ENCODE assay signal across 40 mouse cellular contexts in genomic region chr6:87079457-87079856, GRCm38 (mm10). TPM values are rescaled to one million over a fixed set of nuclear protein-coding genes. Genes with fewer than 3 reads are reported as not detected.
"Had no signal": no experiment of that assay in that cellular context is flagged by ENCODE, and none has a peak within 500 bp of the region (broad histone marks: within the 10 kb centered on the region; RNA-seq: fewer than 3 reads in every experiment).

No protein-coding gene starts in this region.

- H3K9me3 ChIP-seq: limb, embryonic 10.5 days; limb, embryonic 12.5 days; limb, embryonic 13.5 days; limb, embryonic 15.5 days; liver, embryonic 12.5 days; liver, embryonic 13.5 days; liver, embryonic 15.5 days; lung, embryonic 15.5 days; megakaryocyte, embryonic 14.5 days; midbrain, embryonic 10.5 days; midbrain, embryonic 12.5 days; midbrain, embryonic 13.5 days; midbrain, embryonic 15.5 days; neural tube, embryonic 12.5 days; neural tube, embryonic 13.5 days had no signal

- H3K27me3 ChIP-seq: limb, embryonic 12.5 days; limb, embryonic 13.5 days; limb, embryonic 15.5 days; liver, embryonic 12.5 days; liver, embryonic 13.5 days; liver, embryonic 15.5 days; lung, embryonic 15.5 days; megakaryocyte, embryonic 14.5 days; midbrain, embryonic 12.5 days; midbrain, embryonic 13.5 days; midbrain, embryonic 15.5 days; neural tube, embryonic 12.5 days; neural tube, embryonic 13.5 days had no signal

- ATAC-seq: liver, embryonic 12.5 days; liver, postnatal 0 days; lung, postnatal 0 days; midbrain, embryonic 13.5 days; midbrain, embryonic 15.5 days; midbrain, embryonic 16.5 days had no signal

- H3K4me2 ChIP-seq: limb, embryonic 12.5 days; limb, embryonic 13.5 days; limb, embryonic 15.5 days; liver, embryonic 11.5 days; liver, embryonic 12.5 days; liver, embryonic 13.5 days; liver, embryonic 15.5 days; lung, embryonic 14.5 days; lung, embryonic 15.5 days; midbrain, embryonic 11.5 days; midbrain, embryonic 12.5 days; midbrain, embryonic 13.5 days; midbrain, embryonic 15.5 days; neural tube, embryonic 12.5 days; neural tube, embryonic 13.5 days had no signal

- H3K4me3 ChIP-seq: limb, embryonic 10.5 days; limb, embryonic 12.5 days; limb, embryonic 13.5 days; limb, embryonic 15.5 days; liver, embryonic 12.5 days; liver, embryonic 13.5 days; liver, embryonic 15.5 days; lung, embryonic 15.5 days; megakaryocyte, embryonic 14.5 days; midbrain, embryonic 10.5 days; midbrain, embryonic 12.5 days; midbrain, embryonic 13.5 days; midbrain, embryonic 15.5 days; myocyte; neural tube, embryonic 12.5 days; neural tube, embryonic 13.5 days had no signal

- H3K27ac ChIP-seq: limb, embryonic 10.5 days; limb, embryonic 12.5 days; limb, embryonic 13.5 days; limb, embryonic 15.5 days; liver, embryonic 12.5 days; liver, embryonic 13.5 days; liver, embryonic 14.5 days; liver, embryonic 15.5 days; lung, embryonic 15.5 days; macrophage; midbrain, embryonic 10.5 days; midbrain, embryonic 12.5 days; midbrain, embryonic 13.5 days; midbrain, embryonic 15.5 days; neural tube, embryonic 12.5 days; neural tube, embryonic 13.5 days had no signal

- H3K9ac ChIP-seq: limb, embryonic 12.5 days; limb, embryonic 13.5 days; limb, embryonic 15.5 days; liver, embryonic 12.5 days; liver, embryonic 13.5 days; liver, embryonic 14.5 days; liver, embryonic 15.5 days; liver, postnatal 0 days; lung, embryonic 14.5 days; lung, embryonic 15.5 days; midbrain, embryonic 12.5 days; midbrain, embryonic 13.5 days; midbrain, embryonic 15.5 days; neural tube, embryonic 12.5 days; neural tube, embryonic 13.5 days had no signal

- H3K4me1 ChIP-seq: limb, embryonic 12.5 days; limb, embryonic 13.5 days; limb, embryonic 15.5 days; lung, embryonic 15.5 days; midbrain, embryonic 10.5 days; midbrain, embryonic 12.5 days; midbrain, embryonic 13.5 days; midbrain, embryonic 15.5 days; neural tube, embryonic 12.5 days; neural tube, embryonic 13.5 days had no signal

- DNase-seq: left cerebral cortex, postnatal 4 days; liver; liver, embryonic 13.5 days; liver, postnatal 0 days; lung, adult 18-20 months; lung, adult 2 months; lung, embryonic 14.5 days; lung, postnatal 10 days; lung, postnatal 14 days; lung, postnatal 36 days; lung, postnatal 4 days had no signal

RNA-seq across cellular contexts. Expression of gene D6Ertd527e, which starts 25.1 kb away (rescaled TPM):
- total RNA-seq: left cerebral cortex, postnatal 10 days; left cerebral cortex, postnatal 14 days; left cerebral cortex, postnatal 25 days; left cerebral cortex, postnatal 36 days; liver, adult 2 months; megakaryocyte progenitor cell, adult 5-6 weeks; megakaryocyte-erythroid progenitor cell, adult 5-6 weeks had no signal
- polyA plus RNA-seq: liver, adult 2 months; liver, embryonic 13.5 days; liver, embryonic 15.5 days; liver, embryonic 16.5 days; liver, postnatal 0 days; midbrain, embryonic 12.5 days; midbrain, embryonic 15.5 days had no signal
